Mouse (Mus musculus): Measurements from ENCODE around the gene Lrfn2.

DNA sequence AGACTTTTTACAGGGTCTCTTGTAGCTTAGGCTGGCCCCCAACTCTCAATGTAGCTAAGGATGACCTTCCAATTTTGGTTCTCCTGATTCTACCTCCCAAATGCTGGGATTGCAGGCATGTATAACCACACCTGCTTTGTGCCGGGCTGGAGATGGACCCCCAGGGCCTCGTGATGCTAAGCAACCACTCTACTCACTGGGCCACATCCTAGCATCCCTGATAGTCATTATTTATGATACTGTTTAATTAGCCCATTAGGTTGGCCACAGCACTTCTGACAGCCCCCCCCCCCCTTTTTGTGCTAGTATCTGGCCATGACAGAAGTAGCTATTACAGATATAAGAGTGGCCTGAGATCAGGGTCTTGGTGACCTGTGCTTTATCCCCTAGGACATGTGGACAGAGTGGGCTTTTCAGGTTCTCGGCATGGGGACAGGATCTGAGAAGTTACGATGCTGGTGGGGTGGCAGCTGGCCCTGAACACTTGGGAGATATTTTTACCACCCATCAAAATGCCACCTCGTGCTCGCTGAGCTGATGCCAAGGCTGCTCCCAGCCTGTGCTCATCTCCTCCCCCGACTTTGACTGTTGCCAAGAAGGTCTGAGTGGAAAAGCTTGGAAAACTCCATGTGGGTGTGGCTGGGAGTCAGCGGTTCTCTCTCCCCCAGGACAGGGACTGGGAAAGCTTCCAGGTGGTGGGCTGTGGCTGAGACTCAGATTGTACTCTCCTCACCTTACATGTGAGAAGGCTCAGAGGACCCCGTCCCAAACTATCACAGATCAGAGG is 151.6 kb downstream of the Lrfn2 start:
- TF ChIP-seq CTCF (conservative IDR thresholded peaks at IDR 0.05; ENCODE audit: low read length) (no peak), POU5F1 (IDR thresholded peaks at IDR 0.05; ENCODE audit: borderline replicate concordance, low read length) (no peak)

All from E14TG2a.4 (cell line).